Mouse (Mus musculus): ENCODE results near the gene Ppp1r26.

DNA sequence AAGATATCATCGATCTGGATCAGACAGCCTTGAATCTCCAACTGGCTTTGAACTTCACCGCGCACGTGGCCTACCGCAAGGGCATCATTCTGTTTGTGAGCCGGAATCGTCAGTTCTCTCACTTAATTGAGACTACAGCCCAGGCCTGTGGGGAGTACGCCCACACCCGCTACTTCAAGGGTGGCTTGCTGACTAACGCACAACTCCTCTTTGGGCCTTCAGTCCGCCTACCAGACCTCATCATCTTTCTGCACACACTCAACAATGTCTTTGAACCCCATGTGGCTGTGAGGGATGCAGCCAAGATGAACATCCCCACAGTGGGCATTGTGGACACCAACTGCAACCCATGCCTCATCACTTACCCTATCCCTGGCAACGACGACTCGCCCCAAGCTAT is 22.9 kb downstream of the Ppp1r26 start:
- TF ChIP-seq CTCF (IDR thresholded peaks at IDR 0.05; ENCODE audit: low read depth) (no peak), EP300 (optimal IDR thresholded peaks at IDR 0.05) (no peak)
